Mouse (Mus musculus) monocyte, adult 2 months (primary cell): ENCODE data around the gene Jak1.
A peak's percentile ranks its signal among the peaks of the same experiment; 100 is the strongest.

Experiments used
- DNase-seq, 2 experiments: peaks; one replicate each; pipeline ENCODE4 v3.0.0; 2022; ENCODE audit warnings: low spot score in 2 of 2, low read depth in 1 of 2

The Jak1 gene

DNA sequence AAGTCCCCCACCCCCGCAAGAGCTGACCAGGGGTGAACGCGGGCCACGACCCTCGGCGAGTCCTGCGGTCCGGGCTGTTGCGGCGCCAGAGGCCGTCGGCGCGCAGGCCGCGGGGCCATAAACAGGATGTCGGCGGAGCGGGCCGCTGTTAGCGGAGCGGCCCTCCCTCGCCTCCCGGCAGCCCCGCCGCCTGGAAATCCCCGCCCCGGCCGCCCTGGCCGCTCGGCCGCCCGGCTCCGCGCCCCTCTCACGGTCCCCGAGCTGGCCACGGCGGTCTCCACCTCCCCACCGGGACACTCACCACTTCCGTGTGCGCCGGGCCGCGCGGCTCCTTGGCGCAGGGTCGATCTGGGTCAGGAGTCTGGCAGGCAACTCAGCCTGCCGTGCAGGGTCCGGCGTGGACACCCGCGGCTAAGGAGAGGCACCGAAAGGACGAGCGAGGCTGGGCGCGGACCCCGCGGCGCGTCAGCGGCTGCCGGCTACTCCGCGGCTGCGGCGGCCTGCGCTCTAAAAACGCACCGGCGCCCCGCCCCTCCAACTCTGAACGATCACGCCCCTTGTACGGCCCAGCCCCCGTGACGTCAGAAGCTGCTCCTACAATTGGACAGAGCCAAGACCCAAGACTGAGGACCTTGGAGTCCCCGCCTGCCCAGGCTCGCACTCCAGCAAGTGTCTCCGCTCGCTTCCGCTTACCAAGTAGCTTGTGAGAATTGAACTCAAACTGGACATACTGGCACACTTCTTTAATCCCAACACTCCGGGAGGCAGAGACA lies at the start of gene Jak1:
Gene Jak1, minus strand, starts transcription at position 542 of the 773 bp plus-strand sequence.
- DNase-seq = peak; percentile 96 to 99

DNA sequence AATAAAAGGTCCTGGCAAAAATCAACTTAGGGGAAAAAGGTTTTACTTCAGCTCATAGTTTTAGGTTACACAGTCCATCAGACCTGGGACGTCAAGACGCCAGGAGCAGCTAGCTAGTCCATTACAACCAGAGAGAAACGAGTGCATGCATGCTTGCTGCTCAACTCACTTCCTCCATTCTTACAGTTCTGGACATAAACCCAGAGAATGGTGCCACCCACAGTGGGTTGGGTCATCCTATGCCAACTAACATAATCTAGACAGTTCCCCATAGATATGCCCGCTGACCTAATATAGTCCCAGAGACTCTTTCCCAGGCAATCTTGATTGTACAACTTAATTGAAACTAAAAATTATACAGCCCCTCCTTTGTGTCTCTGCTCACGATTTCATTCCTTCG lies 47.0 kb upstream of the Jak1 start:
- DNase-seq = no peak

DNA sequence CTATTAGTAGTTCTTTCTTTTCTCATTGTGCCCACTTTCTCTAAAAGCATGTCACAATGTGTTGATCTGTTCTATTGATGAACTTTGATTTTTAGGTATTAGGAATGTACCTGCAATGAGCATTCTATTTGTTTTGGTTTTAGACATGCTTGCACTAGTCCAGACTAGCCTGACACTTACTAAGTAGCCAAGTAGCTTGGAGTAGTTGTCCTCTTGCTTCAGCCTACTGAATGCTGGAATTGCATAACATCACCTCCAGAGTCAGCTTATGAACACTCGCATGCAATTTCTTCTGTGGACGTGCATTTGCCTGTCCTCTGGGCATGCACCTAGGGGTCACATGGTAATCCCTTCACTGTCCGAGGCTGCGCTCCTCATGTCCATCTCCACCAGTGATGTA lies 43.1 kb upstream of the Jak1 start:
- no peak for DNase-seq

DNA sequence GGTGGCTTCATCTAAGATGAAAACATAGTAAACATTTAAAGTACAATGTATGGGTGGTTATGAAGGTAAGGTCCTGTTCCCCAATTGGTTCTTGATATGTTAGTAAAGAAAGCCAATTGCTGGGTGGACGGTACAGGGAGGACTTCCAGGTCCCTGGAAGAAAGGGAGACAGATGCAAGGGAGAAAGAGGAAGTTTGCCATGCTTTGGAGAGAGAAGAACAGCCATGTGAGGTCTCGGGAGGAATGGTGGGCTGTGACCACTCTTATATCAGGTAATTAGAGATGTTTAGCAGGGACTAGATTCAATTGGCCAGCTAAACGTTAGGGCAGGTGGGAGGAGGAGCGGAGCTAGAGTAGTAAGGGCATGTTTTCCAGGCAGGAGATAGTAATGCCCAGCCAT lies 42.2 kb upstream of the Jak1 start:
- DNase-seq = no peak

DNA sequence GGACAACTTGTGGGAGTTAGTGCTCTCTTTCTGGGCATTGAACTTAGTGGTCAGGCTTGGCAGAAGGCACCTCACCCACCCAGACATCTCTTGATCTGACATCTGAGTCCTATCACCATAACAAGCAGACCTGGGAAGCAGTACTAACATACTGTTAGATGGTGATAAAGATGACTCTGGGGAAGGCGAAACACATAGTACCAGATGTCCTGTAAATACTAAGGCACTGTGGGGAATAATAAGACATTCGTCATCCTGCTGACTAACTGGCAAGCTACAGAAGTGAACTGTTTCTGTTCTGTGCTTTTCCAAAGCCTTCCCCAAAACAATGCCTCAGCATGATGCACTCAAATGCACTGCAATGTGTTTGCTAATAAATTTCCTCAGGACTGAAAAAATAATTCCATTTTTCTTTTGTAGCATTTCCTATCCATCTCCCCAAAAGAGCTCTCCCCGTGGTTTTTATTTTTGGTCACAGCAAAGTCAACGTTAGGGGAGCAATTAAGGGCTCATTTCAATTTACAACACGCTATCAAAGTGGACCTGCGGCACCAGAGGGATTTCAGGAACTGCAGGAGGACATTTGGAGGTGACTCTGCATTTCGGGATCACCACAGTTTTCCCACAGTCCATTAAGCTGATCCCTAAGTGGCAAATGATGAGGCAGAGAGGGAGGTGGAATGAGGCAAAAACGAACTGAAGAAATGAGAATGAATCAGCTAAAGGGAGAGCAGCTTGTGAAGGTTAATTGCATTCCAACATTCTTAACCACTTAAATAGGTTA lies 41.2 kb upstream of the Jak1 start:
- DNase-seq = no peak

DNA sequence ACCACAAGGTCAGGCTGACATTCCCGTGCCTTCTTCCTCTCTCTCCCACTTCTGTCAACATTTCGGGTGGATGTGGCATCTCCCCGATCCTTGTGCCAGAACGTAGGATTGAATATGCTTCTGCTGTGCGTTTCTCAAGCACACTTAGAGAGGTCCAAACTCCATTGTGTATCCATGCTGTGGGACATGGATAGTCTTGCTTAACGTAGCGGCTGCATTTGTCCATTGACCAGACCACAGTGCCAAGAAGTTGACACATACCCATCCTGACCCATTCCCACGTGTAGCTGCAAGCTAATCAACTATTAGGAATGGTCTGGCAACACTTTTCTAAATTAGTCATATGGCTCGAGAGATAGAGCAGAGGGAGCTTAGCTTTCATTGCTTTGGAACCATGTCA lies 40.0 kb upstream of the Jak1 start:
- no peak for DNase-seq

DNA sequence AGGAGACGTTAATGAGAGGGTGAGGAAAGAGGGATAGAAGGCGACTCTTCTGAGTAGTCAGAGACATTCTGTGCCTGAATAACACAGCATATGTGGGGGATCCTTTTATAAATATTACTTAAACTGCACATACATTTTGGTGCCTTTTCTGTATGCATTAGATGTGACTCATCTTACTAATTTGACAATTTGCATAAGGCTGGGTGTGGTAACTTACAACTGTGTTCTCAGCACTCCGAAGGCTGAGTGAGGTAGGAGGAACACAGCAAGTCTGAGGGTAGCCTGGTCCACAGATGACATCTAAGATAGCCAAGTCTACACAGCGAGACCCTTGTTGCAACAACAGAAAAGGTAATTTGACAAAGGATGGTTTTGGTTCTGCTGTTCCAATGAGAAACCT lies 39.0 kb upstream of the Jak1 start:
- DNase-seq = no peak

DNA sequence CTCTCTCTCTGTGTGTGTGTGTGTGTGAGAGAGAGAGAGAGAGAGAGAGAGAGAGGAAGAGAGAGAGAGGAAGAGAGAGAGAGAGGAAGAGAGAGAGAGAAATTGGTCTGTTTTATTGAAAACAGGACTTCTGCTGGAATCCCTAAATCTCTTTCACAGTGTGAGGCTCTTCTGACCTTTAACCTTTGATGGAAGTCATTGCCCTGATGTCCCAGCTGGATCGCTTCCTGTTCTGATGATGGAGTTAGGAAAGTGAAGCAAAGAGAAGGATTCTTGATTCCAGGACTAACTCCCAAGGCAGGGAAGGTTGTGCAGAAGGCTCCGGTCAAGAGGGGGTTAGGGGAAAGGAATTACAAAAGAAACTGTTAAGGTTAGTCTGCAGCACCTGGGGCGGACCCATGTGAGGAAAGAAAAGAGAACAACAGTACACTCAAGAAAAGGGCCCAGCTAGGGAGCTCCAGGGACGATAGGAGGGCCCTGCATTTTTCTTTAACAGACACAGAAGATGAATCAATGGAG lies 35.4 kb upstream of the Jak1 start:
- DNase-seq = no peak

DNA sequence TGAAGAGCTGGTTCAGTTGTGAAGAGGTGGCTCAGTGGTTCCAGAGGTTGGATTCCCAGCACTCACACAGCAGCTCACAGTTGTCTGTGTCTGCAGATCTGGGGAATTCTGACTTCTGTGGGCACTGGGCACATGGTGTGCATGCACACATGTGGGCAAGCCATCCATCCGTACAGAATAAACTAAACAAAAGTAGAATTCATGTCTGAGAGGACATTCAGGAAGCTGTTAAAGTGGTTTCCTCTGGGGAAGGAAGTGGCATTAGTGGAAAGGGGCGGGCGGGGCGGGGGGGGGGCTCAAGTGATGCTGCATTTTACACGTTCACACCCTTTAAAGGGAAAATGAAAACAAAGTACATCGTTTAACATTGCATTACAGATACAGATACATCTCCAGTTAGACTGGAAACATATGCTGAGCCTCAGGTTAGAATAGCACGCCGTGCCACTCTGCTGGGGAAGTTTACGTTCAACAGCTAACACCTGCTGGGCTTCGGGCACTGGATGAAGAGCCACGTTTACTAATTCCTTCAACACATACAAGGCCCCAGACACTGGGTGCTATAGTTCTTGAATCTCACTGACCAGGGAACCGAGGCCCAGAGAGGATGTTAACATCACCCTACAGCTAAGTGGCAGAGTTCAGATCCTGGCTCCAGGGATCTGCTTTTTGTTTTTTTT lies 33.4 kb upstream of the Jak1 start:
- no peak for DNase-seq

DNA sequence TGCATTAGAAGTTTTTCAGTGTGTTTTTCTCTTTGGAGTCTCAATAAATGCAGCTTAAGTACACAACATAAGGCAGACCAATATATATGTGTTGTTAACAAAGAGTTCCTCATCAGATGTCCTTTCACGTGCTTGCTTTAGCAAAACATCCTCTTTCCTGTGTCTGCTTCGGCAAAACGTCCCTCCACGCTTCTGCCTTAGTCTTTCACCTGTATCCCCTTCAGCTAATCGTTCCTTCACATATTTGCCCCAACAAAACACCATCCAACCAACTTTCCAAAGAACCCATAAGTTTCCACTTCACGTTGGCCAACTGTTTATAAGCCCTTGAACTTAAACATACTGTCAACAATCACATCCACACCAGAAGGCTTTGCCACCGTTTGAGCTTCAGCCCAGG lies 31.8 kb upstream of the Jak1 start:
- DNase-seq = no peak

DNA sequence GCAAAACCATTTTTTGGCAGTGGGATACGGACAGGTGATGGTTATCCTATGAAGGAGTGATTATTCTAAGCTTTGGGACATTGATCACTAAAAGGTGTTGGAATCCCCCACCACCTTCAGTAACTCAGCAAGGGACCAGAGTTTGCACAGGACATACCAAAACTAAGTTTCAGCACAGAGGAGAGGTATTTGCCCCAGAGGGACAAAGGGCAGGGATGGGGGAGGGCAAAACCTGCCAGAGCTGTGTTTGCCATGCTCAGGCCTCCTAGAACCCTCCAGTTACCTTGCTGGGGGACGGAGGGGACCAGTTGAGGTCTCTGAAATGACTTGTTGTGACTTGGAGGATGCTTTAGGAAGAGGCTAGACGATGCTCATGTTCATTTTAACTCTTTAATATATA lies 30.7 kb upstream of the Jak1 start:
- DNase-seq = no peak

DNA sequence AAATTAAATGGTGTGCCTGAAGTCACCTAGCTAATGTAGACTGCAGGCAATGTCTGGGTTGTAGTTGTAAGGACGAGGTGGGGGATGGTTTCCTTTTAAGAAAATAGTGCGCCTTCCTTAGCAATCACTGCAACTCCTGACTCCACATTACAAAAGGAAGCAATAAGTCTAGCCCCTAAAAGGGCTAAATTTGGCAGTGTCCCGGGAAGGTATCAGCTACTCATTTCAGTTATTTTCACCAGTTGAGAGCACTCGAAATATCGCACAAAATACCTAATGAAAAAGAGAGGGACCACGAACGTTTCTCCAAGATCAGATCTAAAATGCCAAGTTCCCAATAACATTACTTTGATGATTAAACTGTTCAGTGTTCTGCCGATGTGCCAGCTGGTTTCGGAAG lies 28.6 kb upstream of the Jak1 start:
- DNase-seq = no peak

DNA sequence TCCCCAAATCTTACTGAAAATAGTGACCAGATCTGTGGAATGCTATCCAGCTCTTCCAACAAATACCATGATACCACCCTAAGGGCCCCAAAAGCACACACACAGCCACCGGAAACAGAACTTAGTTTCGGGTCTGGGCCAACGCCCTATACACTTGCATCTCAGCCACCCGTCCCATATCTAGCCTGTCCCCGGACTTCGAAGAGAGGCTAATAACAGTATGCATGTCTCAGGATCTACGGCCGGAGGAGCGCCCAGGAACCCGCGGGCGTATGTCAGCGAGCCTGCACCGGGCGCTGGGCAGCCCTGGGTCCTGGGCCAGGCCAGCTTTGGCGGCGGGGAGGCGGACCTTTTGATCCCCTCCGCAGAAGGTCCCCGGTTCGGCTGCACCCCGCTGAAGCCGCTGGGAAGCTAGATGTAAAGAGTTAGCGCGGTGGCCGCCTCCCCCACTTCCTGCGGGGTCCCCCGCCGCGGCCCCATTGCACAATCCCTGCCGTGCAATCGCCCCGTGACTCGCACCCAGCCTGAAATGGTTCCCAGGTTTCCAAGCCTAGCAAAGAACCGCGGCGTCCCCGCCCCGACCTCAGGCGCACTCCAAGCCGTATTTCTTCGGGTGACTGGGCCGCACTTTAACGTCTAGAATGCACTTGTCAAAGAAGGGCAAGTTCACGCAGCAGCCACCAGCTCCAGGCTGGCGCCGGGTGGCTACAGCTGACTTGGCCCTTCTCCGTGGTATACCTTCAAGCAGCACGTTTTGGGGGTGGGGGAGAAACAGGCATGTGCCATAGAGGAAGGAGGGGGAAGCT lies 27.9 kb upstream of the Jak1 start:
- DNase-seq = peak; percentile 55 to 77

DNA sequence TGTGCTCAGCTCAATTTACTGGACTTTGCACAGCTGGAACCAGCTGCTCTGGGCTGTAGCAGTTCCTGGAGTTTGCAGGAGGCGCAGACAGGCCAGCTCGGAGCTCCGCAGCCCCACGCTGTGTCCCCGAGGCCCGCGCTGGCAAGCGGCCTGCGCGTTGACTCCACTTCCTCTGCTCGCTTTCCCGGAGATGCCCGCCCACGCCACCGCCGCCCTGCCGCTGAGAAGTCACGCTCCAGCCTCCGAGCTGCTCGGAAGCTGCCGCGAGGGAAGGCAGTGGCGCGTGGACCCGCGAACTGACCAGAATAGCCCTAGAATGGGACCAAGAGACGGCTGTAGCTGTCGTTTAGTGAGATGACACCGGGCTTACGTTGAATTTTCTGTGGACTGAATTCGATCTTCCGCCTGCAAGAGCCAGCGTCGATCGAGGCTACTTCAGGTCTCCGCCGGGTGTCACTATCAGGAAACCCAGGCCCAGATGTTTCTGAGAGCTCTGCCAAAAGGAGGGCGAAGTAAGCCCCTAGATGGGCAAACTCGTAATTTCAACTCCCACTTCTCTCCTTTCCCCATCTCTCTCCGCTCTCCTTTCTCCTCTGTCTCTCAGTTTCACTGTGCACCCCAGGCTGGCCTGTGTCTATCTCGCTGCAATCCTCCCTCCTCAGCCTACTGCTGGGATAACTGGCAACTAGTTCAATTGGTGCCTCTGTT lies 27.1 kb upstream of the Jak1 start:
- peak; percentile 52 to 76 for DNase-seq

DNA sequence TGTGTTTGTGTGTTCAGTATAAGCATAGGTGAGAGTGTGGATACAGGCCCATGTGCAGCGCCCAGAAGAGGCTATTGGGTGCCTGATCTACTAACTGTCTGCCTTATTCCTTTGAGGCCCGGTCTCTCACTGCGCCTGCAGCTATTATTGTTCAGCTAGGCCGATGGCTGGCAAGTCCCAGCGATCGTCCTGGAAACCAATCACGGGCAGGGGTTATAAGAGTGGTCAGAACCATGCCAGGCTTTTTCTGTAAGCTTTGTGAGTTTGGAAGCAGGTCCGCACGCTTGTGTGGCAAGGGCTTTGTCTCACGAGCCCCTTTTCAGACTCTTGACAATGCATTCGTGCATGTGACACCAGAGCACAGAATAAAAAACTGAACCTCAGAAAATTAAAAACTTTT lies 23.2 kb upstream of the Jak1 start:
- no peak for DNase-seq

DNA sequence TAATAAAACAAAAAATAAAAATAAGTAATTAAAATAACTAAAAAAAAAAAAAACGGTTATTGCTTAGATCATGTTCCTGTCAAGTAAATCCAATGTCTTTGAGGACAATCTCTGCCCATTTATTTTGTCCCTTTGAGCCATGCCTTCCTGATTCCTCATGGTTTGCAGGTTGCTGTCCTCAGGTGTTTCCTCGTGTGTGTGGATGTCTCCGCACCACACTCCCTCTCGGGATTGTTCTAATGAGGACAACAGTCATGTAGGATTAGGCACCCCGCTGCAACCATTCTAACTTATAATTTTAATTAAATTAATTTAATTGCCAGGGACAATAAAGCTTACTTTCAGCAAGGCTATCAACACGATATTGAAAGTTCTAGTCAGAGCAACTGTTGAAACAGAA lies 21.5 kb upstream of the Jak1 start:
- no peak for DNase-seq

DNA sequence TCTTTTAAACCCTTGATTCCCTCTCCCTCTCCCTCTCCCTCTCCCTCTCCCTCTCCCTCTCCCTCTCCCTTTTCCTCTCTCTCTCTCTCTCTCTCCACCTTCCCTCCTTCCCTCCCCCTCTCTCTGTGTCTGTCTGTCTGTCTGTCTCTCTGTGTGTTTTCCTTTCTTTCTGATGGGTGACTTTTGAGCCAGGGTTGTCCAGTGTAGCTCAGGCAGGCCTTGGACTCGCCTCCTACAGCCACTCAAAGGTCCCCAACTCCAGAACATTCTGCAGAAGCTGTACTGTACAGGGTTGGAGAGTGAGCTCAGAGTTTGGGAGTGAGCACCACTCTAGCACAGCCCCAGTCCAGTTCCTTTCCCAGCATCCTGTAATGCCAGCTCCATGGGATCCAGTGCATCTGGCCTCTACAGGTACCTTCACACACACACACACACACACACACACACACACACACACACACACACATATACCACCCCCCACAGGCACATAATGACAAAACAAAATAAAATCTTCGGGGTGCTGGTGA lies 20.9 kb upstream of the Jak1 start:
- DNase-seq = no peak

DNA sequence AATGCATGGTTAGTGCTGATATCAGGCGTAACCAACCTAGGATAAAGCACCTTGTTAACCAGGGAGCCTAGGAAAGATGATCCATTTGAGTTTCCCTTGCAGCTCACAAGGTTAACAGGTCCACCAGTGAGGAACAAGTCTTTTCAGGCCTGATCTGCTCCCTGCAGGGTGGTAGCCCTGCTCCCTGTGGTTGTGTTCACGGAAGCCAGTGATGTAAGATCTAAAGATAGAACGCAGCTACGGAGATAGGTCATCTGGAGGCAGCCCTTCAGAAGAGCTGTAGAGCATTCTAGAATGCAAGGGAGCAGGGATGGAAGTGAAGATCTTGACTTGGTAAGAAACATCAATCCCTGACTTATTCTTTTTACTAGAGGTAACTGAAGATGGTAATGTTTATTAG lies 18.9 kb upstream of the Jak1 start:
- no peak for DNase-seq

DNA sequence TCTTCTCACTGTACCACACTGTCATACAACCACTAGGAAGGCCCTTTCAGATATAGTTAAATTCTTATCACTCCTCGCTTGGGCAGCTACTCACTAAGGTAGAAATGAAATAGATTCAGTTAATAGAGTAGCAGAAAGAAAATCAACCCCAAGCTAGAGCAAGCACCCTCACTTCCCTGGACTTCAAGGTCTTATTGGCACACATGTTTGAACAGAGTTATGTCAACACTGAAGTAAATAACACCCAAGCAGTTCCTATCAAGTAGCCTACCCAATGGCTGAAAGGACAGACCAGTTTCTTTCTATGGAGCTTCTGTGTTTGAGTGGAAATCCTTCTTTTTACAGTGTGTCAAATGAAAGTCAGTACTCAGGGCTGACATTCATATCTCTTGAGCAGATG lies 17.2 kb upstream of the Jak1 start:
- DNase-seq = no peak

DNA sequence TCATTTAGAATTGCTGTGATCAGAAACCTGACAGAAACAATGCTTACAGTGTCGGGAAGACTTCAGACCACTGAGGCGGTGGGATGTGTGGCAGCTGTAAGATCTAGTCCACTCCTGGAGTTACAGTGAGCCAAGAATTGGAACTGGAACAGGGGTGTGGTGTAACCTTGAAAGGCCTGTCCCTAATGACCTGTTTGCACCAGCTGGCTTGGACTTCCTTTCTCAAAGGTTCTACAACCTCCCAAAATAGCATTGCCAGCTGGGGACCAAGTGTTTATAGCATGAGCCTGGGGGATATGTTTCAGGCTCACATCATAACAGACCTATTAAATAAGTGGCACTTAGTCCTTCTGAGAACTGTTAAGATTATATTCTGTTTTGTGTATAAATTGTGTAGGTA lies 15.0 kb upstream of the Jak1 start:
- no peak for DNase-seq
